Mouse (Mus musculus) midbrain, embryonic 14.5 days (tissue): ENCODE results near the gene Tcf25. TPM values are rescaled to one million over a fixed set of nuclear protein-coding genes. Genes with fewer than 3 reads are reported as not detected.
"Not testable (repeated sequence)": the region's sequence is repeated elsewhere in the genome, so short reads cannot be mapped to it uniquely, and the experiment has no call there.

Experiments used
- ATAC-seq: fragments of 200-750 bp; cut with Nextera tagmentation; 2 replicates; pipeline ENCODE4 v1.8.0; 2017; ENCODE audit warnings: moderate number of reproducible peaks, moderate library complexity; ENCODE audit not compliant: low FRiP score, low TSS enrichment
- DNase-seq: peaks from one replicate; pipeline ENCODE4 v3.0.0-alpha.2; 2015
- H3K27ac ChIP-seq: fragments of 300-500 bp; sonication (generic); replicated peaks from 2 replicates; pipeline ENCODE4 v1.5.1; 2014; ENCODE audit warnings: mild to moderate bottlenecking, low read depth, low read length, moderate library complexity
- H3K27me3 ChIP-seq: fragments of 300-500 bp; sonication (generic); 2 replicates; pipeline ENCODE4 v1.6.1; 2014; ENCODE audit warnings: low read length, control low read depth, mixed read lengths; ENCODE audit not compliant: control insufficient read depth, insufficient read depth
- H3K36me3 ChIP-seq: fragments of 300-500 bp; sonication (generic); 2 replicates; pipeline ENCODE4 v1.6.1; 2014; ENCODE audit warnings: low read length, control low read depth; ENCODE audit not compliant: control insufficient read depth, insufficient read depth
- H3K4me1 ChIP-seq: fragments of 300-500 bp; sonication (generic); 2 replicates; pipeline ENCODE4 v1.6.1; 2014; ENCODE audit warnings: mild to moderate bottlenecking, antibody characterized with exemption, low read length, control low read depth; ENCODE audit not compliant: control insufficient read depth, insufficient read depth
- H3K4me2 ChIP-seq: fragments of 300-500 bp; sonication (generic); 2 replicates; pipeline ENCODE4 v1.6.1; 2014; ENCODE audit warnings: mild to moderate bottlenecking, low read length, moderate library complexity
- H3K4me3 ChIP-seq: fragments of 300-500 bp; sonication (generic); replicated peaks from 2 replicates; pipeline ENCODE4 v1.5.1; 2014; ENCODE audit warnings: low read depth, low read length
- H3K9ac ChIP-seq: fragments of 300-500 bp; sonication (generic); replicated peaks from 2 replicates; pipeline ENCODE4 v1.6.1; 2014; ENCODE audit warnings: mild to moderate bottlenecking, low read length, moderate library complexity
- H3K9me3 ChIP-seq: fragments of 300-500 bp; sonication (generic); 2 replicates; pipeline ENCODE4 v1.6.1; 2016; ENCODE audit warnings: low read length, control low read depth, mixed read lengths; ENCODE audit not compliant: control insufficient read depth
- WGBS: fragments of 180-500 bp; shearing (Covaris S2); extraction: QIAGEN DNeasy Blood & Tissue Kit; methylation state at CpG from one replicate; pipeline ENCODE4 v1.1.7; 2014; 5-methylcytosine and 5-hydroxymethylcytosine counted together
- polyA plus RNA-seq: library from polyadenylated mRNA; unstranded; fragments of >200 nt; fragmentation: Nextera tagmentation; extraction: Ambion mirVana; gene quantifications from 2 replicates; pipeline ENCODE4 v1.2.1, GENCODE M21; 2014

Tcf25 gene
- polyA plus RNA-seq, 1 experiment from 2014 or later: 294 TPM

- H3K36me3 ChIP-seq, H3K27me3 ChIP-seq, H3K4me2 ChIP-seq, H3K4me1 ChIP-seq, ATAC-seq, DNase-seq, H3K27ac ChIP-seq, H3K4me3 ChIP-seq, H3K9ac ChIP-seq: not testable (repeated sequence)
- 97% methylated on average over 42 of the region's 47 CpGs for WGBS
- peaks cover 22% of the 10 kb centered on the region for H3K9me3 ChIP-seq
Measured at GRCm38 (mm10) chr8:123433241-123433974, 59.9 kb downstream of the Tcf25 start.

- no peak overlapping the region for H3K4me3 ChIP-seq
- DNase-seq (no peak), ATAC-seq (no peak)
- H3K27ac ChIP-seq: no peak overlapping the region
- H3K36me3 ChIP-seq: no peaks in the 10 kb centered on the region
- H3K27me3 ChIP-seq: no peaks in the 10 kb centered on the region
- peaks cover 8% of the 10 kb centered on the region; the same call in 1 of the 2 replicates for H3K4me1 ChIP-seq
- no peak overlapping the region for H3K4me2 ChIP-seq
- 93% methylated on average over 2 of the region's 2 CpGs for WGBS
- H3K9me3 ChIP-seq: no peaks in the 10 kb centered on the region
- no peak overlapping the region for H3K9ac ChIP-seq
Measured at GRCm38 (mm10) chr8:123441788-123442187, 68.2 kb downstream of the Tcf25 start.

GRCm38 (mm10) chr8:123442351-123442750, 68.8 kb downstream of the Tcf25 start:
- ATAC-seq: no peak
- 89% methylated on average over 5 of the region's 5 CpGs for WGBS
- Histone ChIP-seq H3K9me3 (no peaks in the 10 kb centered on the region), H3K4me3 (peak overlapping the region; percentile 62; the same call in 1 of the 2 replicates), H3K27ac (no peak overlapping the region), H3K4me1 (peaks cover 8% of the 10 kb centered on the region; the same call in 1 of the 2 replicates), H3K4me2 (peak overlapping the region; percentile 65; the same call in 1 of the 2 replicates), H3K27me3 (no peaks in the 10 kb centered on the region), H3K36me3 (no peaks in the 10 kb centered on the region), H3K9ac (0 out of 2 replicates have a peak overlapping the region, but pooled peaks have one; percentile 80)
- no peak for DNase-seq

- H3K27me3 ChIP-seq: no peaks in the 10 kb centered on the region
- H3K4me3 ChIP-seq: peak overlapping the region; percentile 62
- peak; percentile 93 for DNase-seq
- no peaks in the 10 kb centered on the region for H3K36me3 ChIP-seq
- H3K9me3 ChIP-seq: no peaks in the 10 kb centered on the region
- under 1% methylated on average over 41 of the region's 41 CpGs for WGBS
- H3K4me1 ChIP-seq: peaks cover 8% of the 10 kb centered on the region; the same call in 1 of the 2 replicates
- H3K9ac ChIP-seq: peak overlapping the region; percentile 80
- H3K27ac ChIP-seq: peak overlapping the region; percentile 87
- peak overlapping the region; percentile 65 for H3K4me2 ChIP-seq
- peak; percentile 95 for ATAC-seq
Measured at GRCm38 (mm10) chr8:123442871-123443575, 69.5 kb downstream of the Tcf25 start.

GRCm38 (mm10) chr8:123443576-123443921, 70.0 kb downstream of the Tcf25 start:
- Histone ChIP-seq H3K4me2 (peak overlapping the region; percentile 65), H3K36me3 (no peaks in the 10 kb centered on the region), H3K27ac (peak overlapping the region; percentile 87), H3K4me1 (peaks cover 8% of the 10 kb centered on the region; the same call in 1 of the 2 replicates), H3K9me3 (no peaks in the 10 kb centered on the region), H3K27me3 (no peaks in the 10 kb centered on the region), H3K4me3 (peak overlapping the region; percentile 62), H3K9ac (peak overlapping the region; percentile 80)
- no peak for ATAC-seq
- 26% methylated on average over 4 of the region's 4 CpGs for WGBS
- DNase-seq: no peak

- ATAC-seq (no peak), DNase-seq (no peak)
- Histone ChIP-seq H3K36me3 (peaks cover 5% of the 10 kb centered on the region; the same call in 1 of the 2 replicates), H3K9me3 (no peaks in the 10 kb centered on the region), H3K27me3 (no peaks in the 10 kb centered on the region), H3K9ac (peak overlapping the region; percentile 80; the same call in 1 of the 2 replicates), H3K4me1 (peaks cover 8% of the 10 kb centered on the region; the same call in 1 of the 2 replicates), H3K27ac (no peak overlapping the region), H3K4me3 (peak overlapping the region; percentile 62; the same call in 1 of the 2 replicates), H3K4me2 (peak overlapping the region; percentile 65)
- 91% methylated on average over 6 of the region's 6 CpGs for WGBS
Measured at GRCm38 (mm10) chr8:123444131-123444530, 70.6 kb downstream of the Tcf25 start.

GRCm38 (mm10) chr8:123445981-123446380, 72.4 kb downstream of the Tcf25 start:
- Histone ChIP-seq H3K27ac (no peak overlapping the region), H3K4me2 (no peak overlapping the region), H3K4me1 (peaks cover 8% of the 10 kb centered on the region; the same call in 1 of the 2 replicates), H3K9me3 (no peaks in the 10 kb centered on the region), H3K9ac (no peak overlapping the region), H3K36me3 (peaks cover 15% of the 10 kb centered on the region), H3K4me3 (no peak overlapping the region), H3K27me3 (no peaks in the 10 kb centered on the region)
- DNase-seq (no peak), ATAC-seq (no peak)
- 91% methylated on average over 10 of the region's 10 CpGs for whole genome bisulfite sequencing

- H3K4me2 ChIP-seq: no peak overlapping the region
- no peaks in the 10 kb centered on the region for H3K27me3 ChIP-seq
- no peak for DNase-seq
- no peak for ATAC-seq
- H3K9ac ChIP-seq: no peak overlapping the region
- peaks cover 21% of the 10 kb centered on the region for H3K36me3 ChIP-seq
- WGBS: 94% methylated on average over 6 of the region's 6 CpGs
- H3K4me1 ChIP-seq: peaks cover 8% of the 10 kb centered on the region; the same call in 1 of the 2 replicates
- no peak overlapping the region for H3K27ac ChIP-seq
- no peaks in the 10 kb centered on the region for H3K9me3 ChIP-seq
- no peak overlapping the region for H3K4me3 ChIP-seq
Measured at GRCm38 (mm10) chr8:123446799-123447198, 73.2 kb downstream of the Tcf25 start.
